Mouse (Mus musculus): Measurements from ENCODE around the gene Hdgfl2.
A peak's percentile ranks its signal among the peaks of the same experiment; 100 is the strongest.

Hdgfl2 gene

GRCm38 (mm10) chr17:56128246-56128645 lies 48.8 kb downstream of the Hdgfl2 start:
- DNase-seq (ENCODE audit: low spot score in 2 of 2) = no peak

- DNase-seq (ENCODE audit: low spot score in 2 of 2) = no peak
Observed at GRCm38 (mm10) chr17:56131136-56131535, 51.7 kb downstream of the Hdgfl2 start.

GRCm38 (mm10) chr17:56131814-56132213 lies 52.4 kb downstream of the Hdgfl2 start:
- DNase-seq (ENCODE audit: low spot score in 2 of 2) = no peak

- DNase-seq (ENCODE audit: low spot score in 2 of 2) = peak in 1 of 2 experiments; percentile 79
Observed at GRCm38 (mm10) chr17:56132661-56133060, 53.2 kb downstream of the Hdgfl2 start.

GRCm38 (mm10) chr17:56133457-56134363 lies 54.3 kb downstream of the Hdgfl2 start:
- DNase-seq (ENCODE audit: low spot score in 2 of 2) = peak; percentile 89 to 93

GRCm38 (mm10) chr17:56134463-56134971 lies 55.1 kb downstream of the Hdgfl2 start:
- peak; percentile 67 to 70 for DNase-seq (ENCODE audit: low spot score in 2 of 2)

- no peak for DNase-seq (ENCODE audit: low spot score in 2 of 2)
Observed at GRCm38 (mm10) chr17:56136558-56136957, 57.1 kb downstream of the Hdgfl2 start.

- no peak for DNase-seq (ENCODE audit: low spot score in 2 of 2)
Observed at GRCm38 (mm10) chr17:56137839-56138613, 58.6 kb downstream of the Hdgfl2 start.

- DNase-seq (ENCODE audit: low spot score in 2 of 2) = no peak
Observed at GRCm38 (mm10) chr17:56139355-56139754, 59.9 kb downstream of the Hdgfl2 start.

GRCm38 (mm10) chr17:56139858-56140595 lies 60.6 kb downstream of the Hdgfl2 start, which contains the start of gene Sema6b:
Gene Sema6b (minus strand): TSS chr17:56140343.
- DNase-seq (ENCODE audit: low spot score in 2 of 2) = no peak

- DNase-seq (ENCODE audit: low spot score in 2 of 2) = no peak
Observed at GRCm38 (mm10) chr17:56141702-56142605, 62.5 kb downstream of the Hdgfl2 start.

- no peak for DNase-seq (ENCODE audit: low spot score in 2 of 2)
Observed at GRCm38 (mm10) chr17:56144546-56144945, 65.1 kb downstream of the Hdgfl2 start.

GRCm38 (mm10) chr17:56146131-56146530 lies 66.7 kb downstream of the Hdgfl2 start:
- DNase-seq (ENCODE audit: low spot score in 2 of 2) = no peak

GRCm38 (mm10) chr17:56147420-56147819 lies 68.0 kb downstream of the Hdgfl2 start:
- no peak for DNase-seq (ENCODE audit: low spot score in 2 of 2)

GRCm38 (mm10) chr17:56148280-56148679 lies 68.8 kb downstream of the Hdgfl2 start:
- no peak for DNase-seq (ENCODE audit: low spot score in 2 of 2)

GRCm38 (mm10) chr17:56148790-56149618 lies 69.6 kb downstream of the Hdgfl2 start:
- DNase-seq (ENCODE audit: low spot score in 2 of 2) = no peak

GRCm38 (mm10) chr17:56149897-56150296 lies 70.5 kb downstream of the Hdgfl2 start:
- no peak for DNase-seq (ENCODE audit: low spot score in 2 of 2)

All from heart, adult 9 months (tissue).